Mouse (Mus musculus) right cerebral cortex, postnatal 25 days (tissue): ENCODE results near the gene Crybb2.

ENCODE experiments used
- DNase-seq: peaks from one replicate; pipeline ENCODE4 v3.0.0; 2022

Crybb2 gene

GRCm38 (mm10) chr5:113030082-113030481 is 39.8 kb downstream of the Crybb2 start:
- DNase-seq, result no peak

DNA sequence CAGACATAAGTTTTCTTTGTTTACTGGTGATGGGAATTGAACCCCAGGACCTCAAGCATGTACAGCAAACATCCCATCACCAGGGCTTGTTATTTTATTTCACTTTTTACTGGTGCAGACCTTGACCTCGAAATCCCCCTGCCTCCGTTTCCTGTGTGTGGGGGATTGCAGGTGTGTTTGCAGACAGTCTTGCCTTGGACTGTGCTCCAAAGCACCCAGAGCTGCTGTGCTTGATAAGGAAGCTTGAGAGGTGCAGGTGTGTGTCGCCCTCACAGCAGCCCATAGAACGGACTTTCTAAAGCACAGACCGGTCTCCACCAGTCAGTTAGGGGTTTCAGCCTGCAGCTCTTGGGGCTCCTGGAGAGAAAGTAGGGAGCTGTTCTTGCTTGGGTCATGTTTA is 43.2 kb downstream of the Crybb2 start:
- no peak for DNase-seq

DNA sequence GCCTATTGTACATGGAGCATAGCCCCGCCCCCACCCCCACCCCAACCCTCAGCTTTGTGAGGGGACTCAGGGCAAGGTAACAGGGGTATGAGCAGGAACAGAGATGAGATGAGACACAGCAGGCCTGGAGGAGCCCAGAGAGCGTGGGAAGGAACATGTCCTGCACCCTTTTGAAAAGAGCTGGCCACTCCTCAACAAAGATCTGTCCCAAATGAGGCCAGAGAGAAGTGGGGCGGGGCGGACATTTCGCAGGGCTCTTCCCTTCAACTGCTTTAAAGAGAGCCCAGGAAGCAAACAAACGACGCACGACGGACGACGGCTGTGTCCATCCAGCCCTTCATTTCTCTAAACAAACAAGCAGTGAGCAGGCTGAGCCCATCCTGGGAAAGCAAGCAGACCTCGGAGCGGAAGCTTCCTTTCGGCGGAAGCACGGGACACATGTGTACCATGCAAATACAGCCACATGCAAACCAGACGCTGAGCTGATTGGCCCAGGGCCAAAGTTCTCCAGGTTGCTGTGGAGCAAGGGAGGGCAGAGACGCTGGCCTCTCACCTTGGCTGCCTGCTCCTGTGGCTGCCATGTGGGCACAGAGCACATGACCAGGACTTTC is 45.7 kb downstream of the Crybb2 start:
- no peak for DNase-seq

- DNase-seq, result no peak
Measured at GRCm38 (mm10) chr5:113018190-113018589, 51.7 kb downstream of the Crybb2 start.

GRCm38 (mm10) chr5:113017004-113017403 is 52.9 kb downstream of the Crybb2 start:
- DNase-seq, result no peak

- peak; percentile 80 for DNase-seq
Measured at GRCm38 (mm10) chr5:113015236-113016061, 54.5 kb downstream of the Crybb2 start, which contains the start of gene Grk3. Gene Grk3 (minus strand): TSS chr5:113015791.

- peak; percentile 51 for DNase-seq
Measured at GRCm38 (mm10) chr5:113014808-113015235, 55.1 kb downstream of the Crybb2 start.

DNA sequence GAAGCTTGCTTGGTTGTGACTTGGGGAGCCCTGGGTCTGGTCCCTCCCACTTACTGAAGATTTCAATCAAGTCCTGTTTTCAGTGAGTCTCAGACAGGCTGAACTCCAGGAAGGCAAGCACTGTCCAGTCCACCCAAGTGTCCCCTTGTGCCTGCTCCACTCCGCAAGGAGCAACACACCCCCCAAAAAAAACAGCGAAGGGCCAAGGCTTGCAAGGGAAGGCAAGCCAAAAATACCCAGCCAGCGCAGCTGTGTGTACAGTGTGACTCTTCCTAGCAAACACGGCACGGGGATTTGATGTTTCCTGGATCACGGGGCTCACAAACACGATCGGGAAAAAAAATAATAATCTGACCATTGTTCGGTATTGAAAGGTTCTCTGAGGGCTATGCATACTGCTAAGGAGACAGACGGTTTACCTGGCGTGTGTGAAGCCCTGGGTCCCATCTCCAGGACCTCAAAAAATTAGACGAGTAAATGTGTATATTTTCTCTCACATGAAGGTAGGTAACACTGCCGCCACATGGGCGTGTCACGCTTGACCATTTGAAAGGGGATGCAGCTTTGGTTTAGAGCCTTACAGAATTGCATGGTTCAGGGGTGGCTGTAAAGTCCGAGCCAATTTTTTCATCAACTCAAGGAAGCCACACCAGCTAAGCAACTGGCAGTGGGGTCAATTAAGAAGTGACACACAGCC is 55.7 kb downstream of the Crybb2 start:
- no peak for DNase-seq

DNA sequence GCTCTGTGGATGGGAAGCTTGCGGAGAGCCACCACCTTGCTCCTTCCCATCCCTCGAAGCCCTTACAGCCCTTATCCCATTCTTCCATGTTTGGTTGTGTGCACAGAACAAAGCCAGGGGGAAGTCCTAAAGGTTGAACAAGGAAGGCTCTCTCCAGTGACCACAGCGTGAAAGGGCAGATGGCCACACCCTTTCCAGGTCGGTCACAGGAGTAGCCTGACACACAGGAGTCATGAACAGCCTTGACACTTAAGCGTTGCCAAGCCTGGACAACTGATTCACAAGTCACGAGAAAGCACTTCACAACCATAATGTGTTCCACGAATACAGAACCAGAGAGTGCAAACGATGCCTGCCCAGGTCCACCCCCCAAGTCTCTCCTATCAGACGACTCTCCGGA is 58.0 kb downstream of the Crybb2 start:
- DNase-seq, result no peak

GRCm38 (mm10) chr5:113009183-113009820 is 60.6 kb downstream of the Crybb2 start:
- DNase-seq, result no peak

DNA sequence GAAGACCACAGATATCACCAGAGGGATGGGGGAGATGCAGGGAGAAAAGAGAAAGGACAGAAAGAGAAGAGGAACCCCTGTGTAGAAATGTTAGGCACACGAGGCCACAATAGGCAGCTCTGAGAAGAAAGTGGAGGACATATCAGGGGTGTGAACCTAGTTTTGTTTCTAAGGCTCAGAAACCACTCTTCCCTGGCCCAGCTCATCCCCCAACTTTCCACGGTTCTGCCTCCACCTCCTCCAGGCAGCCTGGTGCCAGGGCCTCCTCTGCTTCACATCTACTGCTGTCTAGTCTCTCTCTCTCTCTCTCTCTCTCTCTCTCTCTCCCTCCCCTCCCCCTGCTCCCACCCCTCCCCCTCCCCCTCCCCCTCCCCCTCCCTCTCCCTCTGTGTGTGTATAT is 61.4 kb downstream of the Crybb2 start:
- no peak for DNase-seq
